Mouse (Mus musculus): ENCODE data around the gene Wdr46. TPM values are rescaled to one million over a fixed set of nuclear protein-coding genes. Genes with fewer than 3 reads are reported as not detected.
"Not testable (repeated sequence)": the region's sequence is repeated elsewhere in the genome, so short reads cannot be mapped to it uniquely, and the experiment has no call there.

The Wdr46 gene
- total RNA-seq, 4 experiments from 2014 or later = 7.8 to 11.5 (median 8.7) TPM

- no peak for DNase-seq (ENCODE audit: low spot score in 2 of 2)
Observed at GRCm38 (mm10) chr17:33973572-33973971, 33.1 kb downstream of the Wdr46 start.

- DNase-seq (ENCODE audit: low spot score in 2 of 2) = no peak
Observed at GRCm38 (mm10) chr17:33977861-33978557, 37.5 kb downstream of the Wdr46 start.

GRCm38 (mm10) chr17:33978631-33979031, 38.2 kb downstream of the Wdr46 start:
- peak; percentile 74 to 82 for DNase-seq (ENCODE audit: low spot score in 2 of 2)

GRCm38 (mm10) chr17:33979512-33980050, 39.1 kb downstream of the Wdr46 start:
- DNase-seq (ENCODE audit: low spot score in 2 of 2) = no peak

GRCm38 (mm10) chr17:33980181-33981035, 39.9 kb downstream of the Wdr46 start:
- no peak for DNase-seq (ENCODE audit: low spot score in 2 of 2)

GRCm38 (mm10) chr17:33981192-33981909, 40.9 kb downstream of the Wdr46 start:
- DNase-seq (ENCODE audit: low spot score in 2 of 2) = peak; percentile 82 to 90

GRCm38 (mm10) chr17:33982136-33982535, 41.7 kb downstream of the Wdr46 start:
- peak in 1 of 2 experiments; percentile 37 for DNase-seq (ENCODE audit: low spot score in 2 of 2)

GRCm38 (mm10) chr17:33991788-33992664, 51.6 kb downstream of the Wdr46 start:
- no peak for DNase-seq (ENCODE audit: low spot score in 2 of 2)

- DNase-seq (ENCODE audit: low spot score in 2 of 2) = no peak
Observed at GRCm38 (mm10) chr17:33994959-33995358, 54.5 kb downstream of the Wdr46 start.

- DNase-seq (ENCODE audit: low spot score in 2 of 2) = no peak
Observed at GRCm38 (mm10) chr17:33995651-33996050, 55.2 kb downstream of the Wdr46 start.

GRCm38 (mm10) chr17:33997025-33997424, 56.6 kb downstream of the Wdr46 start:
- not testable (repeated sequence) for DNase-seq (ENCODE audit: low spot score in 2 of 2)

GRCm38 (mm10) chr17:33998697-33999096, 58.2 kb downstream of the Wdr46 start:
- not testable (repeated sequence) for DNase-seq (ENCODE audit: low spot score in 2 of 2)

Other genes starting within 250 kb of the Wdr46 start
- gene March2, start 222.0 kb upstream of the Wdr46 start, total RNA-seq (2022) = 100 to 1,000 TPM in 1 of 4 experiments, 10 to 100 TPM in 3; 90.1 to 113 (median 96.7) TPM
- 100 to 1,000 TPM; 131 to 136 (median 133) TPM for gene Rab11b, start 180.1 kb upstream of the Wdr46 start, total RNA-seq (2022)
- gene Angptl4, start 158.8 kb upstream of the Wdr46 start, total RNA-seq (2022) = 1 to 10 TPM in 3 of 4 experiments, under 1 TPM in 1; 0.41 to 5.5 (median 3.0) TPM
- gene Kank3, start 130.1 kb upstream of the Wdr46 start, total RNA-seq (2022) = 10 to 100 TPM; 12.4 to 17.4 (median 14.8) TPM
- 100 to 1,000 TPM; 634 to 807 (median 649) TPM for gene Rps28, start 116.1 kb upstream of the Wdr46 start, total RNA-seq (2022)
- 100 to 1,000 TPM; 371 to 396 (median 385) TPM for gene Ndufa7, start 116.1 kb upstream of the Wdr46 start, total RNA-seq (2022)
- 10 to 100 TPM; 16.3 to 18.0 (median 17.0) TPM for gene Cd320, start 97.6 kb upstream of the Wdr46 start, total RNA-seq (2022)
- gene Gm7029, start 66.8 kb upstream of the Wdr46 start, total RNA-seq (2022) = not detected
- gene Kifc1, start 50.0 kb upstream of the Wdr46 start, total RNA-seq (2022) = under 1 TPM in 3 of 4 experiments, not detected in 1; 0.19 to 0.56 (median 0.45) TPM
- gene Platr17, start 35.5 kb upstream of the Wdr46 start, total RNA-seq (2022) = not detected
- gene Daxx, start 31.2 kb upstream of the Wdr46 start, total RNA-seq (2022) = 10 to 100 TPM; 14.1 to 18.5 (median 16.1) TPM
- gene Tapbp, start 24.8 kb upstream of the Wdr46 start, total RNA-seq (2022) = 10 to 100 TPM; 35.3 to 41.1 (median 38.3) TPM
- gene Zbtb22, start 24.8 kb upstream of the Wdr46 start, total RNA-seq (2022) = 10 to 100 TPM; 14.5 to 18.7 (median 17.1) TPM
- gene Rgl2, start 11.1 kb upstream of the Wdr46 start, total RNA-seq (2022) = 10 to 100 TPM; 20.3 to 26.3 (median 23.6) TPM
- gene Pfdn6, start 317 bp upstream of the Wdr46 start, total RNA-seq (2022) = 10 to 100 TPM; 56.4 to 69.1 (median 64.0) TPM
- 1 to 10 TPM; 1.4 to 1.8 (median 1.5) TPM for gene B3galt4, start 10.8 kb downstream of the Wdr46 start, total RNA-seq (2022)
- gene Vps52, start 15.2 kb downstream of the Wdr46 start, total RNA-seq (2022) = 10 to 100 TPM; 32.0 to 34.6 (median 32.5) TPM
- gene Rps18, start 15.3 kb downstream of the Wdr46 start, total RNA-seq (2022) = 100 to 1,000 TPM; 380 to 500 (median 432) TPM
- gene H2-K1, start 59.7 kb downstream of the Wdr46 start, total RNA-seq (2022) = 10 to 100 TPM; 34.2 to 57.8 (median 46.1) TPM
- 10 to 100 TPM in 3 of 4 experiments, 1 to 10 TPM in 1; 9.8 to 15.6 (median 11.7) TPM for gene Ring1, start 84.0 kb downstream of the Wdr46 start, total RNA-seq (2022)
- gene H2-Ke6, start 87.4 kb downstream of the Wdr46 start, total RNA-seq (2022) = 10 to 100 TPM; 83.6 to 90.2 (median 84.9) TPM
- gene Slc39a7, start 91.0 kb downstream of the Wdr46 start, total RNA-seq (2022) = 10 to 100 TPM; 44.2 to 63.5 (median 49.3) TPM
- 10 to 100 TPM; 36.8 to 39.3 (median 38.8) TPM for gene Rxrb, start 91.2 kb downstream of the Wdr46 start, total RNA-seq (2022)
- gene Col11a2, start 98.8 kb downstream of the Wdr46 start, total RNA-seq (2022) = 1 to 10 TPM; 2.5 to 4.8 (median 3.9) TPM
- gene H2-Oa, start 151.7 kb downstream of the Wdr46 start, total RNA-seq (2022) = not detected
- 1 to 10 TPM; 3.0 to 4.6 (median 4.0) TPM for gene H2-DMa, start 178.9 kb downstream of the Wdr46 start, total RNA-seq (2022)
- gene Brd2, start 182.0 kb downstream of the Wdr46 start, total RNA-seq (2022) = 10 to 100 TPM; 67.9 to 73.8 (median 69.8) TPM
- under 1 TPM in 2 of 4 experiments, not detected in 2; 0.40 to 0.61 TPM for gene H2-DMb2, start 202.6 kb downstream of the Wdr46 start, total RNA-seq (2022)
- under 1 TPM in 2 of 4 experiments, not detected in 2; 0.19 to 0.81 TPM for gene H2-DMb1, start 212.4 kb downstream of the Wdr46 start, total RNA-seq (2022)
- 1 to 10 TPM in 3 of 4 experiments, under 1 TPM in 1; 0.82 to 1.3 (median 1.2) TPM for gene Tap1, start 246.9 kb downstream of the Wdr46 start, total RNA-seq (2022)
- gene Psmb9, start 247.1 kb downstream of the Wdr46 start, total RNA-seq (2022) = 1 to 10 TPM; 1.4 to 2.1 (median 1.7) TPM

All from gastrocnemius, adult 8-10 months (tissue).